Mouse (Mus musculus) CH12.LX (cell line): ENCODE results near the gene Foxred2. TPM values are rescaled to one million over a fixed set of nuclear protein-coding genes. Genes with fewer than 3 reads are reported as not detected.

Experiments
- DNase-seq: peaks from one replicate; pipeline ENCODE4 v3.0.0-alpha.2; 2013; ENCODE audit errors: extremely low read depth
- H3K27ac ChIP-seq: 2 replicates; pipeline ENCODE4 v1.5.1; 2012; ENCODE audit warnings: low read depth, mild to moderate bottlenecking, control low read depth, moderate library complexity; ENCODE audit not compliant: insufficient read depth
- H3K27me3 ChIP-seq: replicated peaks from 2 replicates; pipeline ENCODE3; 2012; ENCODE audit warnings: inconsistent platforms
- H3K36me3 ChIP-seq, 2 experiments: replicated peaks in 1 of 2; 2 replicates each; pipeline versions ENCODE3 to v1.6.1; 2012; ENCODE audit warnings: inconsistent platforms in 1 of 2, low read length in 1 of 2, mild to moderate bottlenecking in 1 of 2, mixed read lengths in 1 of 2, moderate library complexity in 1 of 2; ENCODE audit not compliant: control insufficient read depth in 1 of 2, insufficient read depth in 1 of 2
- H3K4me1 ChIP-seq, 2 experiments: 2 replicates each; pipeline ENCODE4 v1.6.1; 2012; ENCODE audit warnings: inconsistent platforms in 1 of 2, moderate library complexity in 1 of 2; ENCODE audit not compliant: insufficient read depth in 2 of 2, control insufficient read depth in 1 of 2
- H3K4me2 ChIP-seq: 2 replicates; pipeline ENCODE4 v1.6.1; 2012; ENCODE audit warnings: low read depth, mild to moderate bottlenecking, control low read depth; ENCODE audit not compliant: poor library complexity, insufficient read depth, severe bottlenecking
- H3K4me3 ChIP-seq, 3 experiments: fragments of 150-350 bp in 1 of 3; sonication (generic) in 1 of 3; replicated peaks in 1 of 3; 2 replicates each; pipeline versions ENCODE3 to v1.5.1; 2011 to 2012; ENCODE audit warnings: low read depth in 2 of 3, low read length in 2 of 3, mild to moderate bottlenecking in 2 of 3, moderate library complexity in 2 of 3, control low read depth in 1 of 3, improper control_type of control experiment in 1 of 3, inconsistent platforms in 1 of 3, mixed read lengths in 1 of 3; ENCODE audit not compliant: poor library complexity in 1 of 3
- H3K79me2 ChIP-seq: replicated peaks from 2 replicates; pipeline ENCODE4 v1.6.1; 2012; ENCODE audit warnings: mild to moderate bottlenecking, moderate library complexity; ENCODE audit not compliant: control insufficient read depth, poor library complexity, insufficient read depth, severe bottlenecking; ENCODE audit errors: extremely low read depth
- H3K9ac ChIP-seq: 2 replicates; pipeline ENCODE4 v1.6.1; 2012; ENCODE audit warnings: low read depth, mild to moderate bottlenecking, control low read depth, moderate library complexity; ENCODE audit not compliant: insufficient read depth
- H3K9me3 ChIP-seq: replicated peaks from 2 replicates; pipeline ENCODE3; 2012; ENCODE audit warnings: low read length, inconsistent platforms, mixed read lengths
- BHLHE40 ChIP-seq: IDR thresholded peaks from 2 replicates; pipeline ENCODE4 v1.6.1; 2011; ENCODE audit warnings: mild to moderate bottlenecking, low read depth, low read length, improper control_type of control experiment
- CHD1 ChIP-seq: IDR thresholded peaks from 2 replicates; pipeline ENCODE4 v1.6.1; 2012; ENCODE audit warnings: low read depth, low read length, improper control_type of control experiment, inconsistent platforms
- CHD2 ChIP-seq: IDR thresholded peaks from 2 replicates; pipeline ENCODE4 v1.6.1; 2011; ENCODE audit warnings: low read length, improper control_type of control experiment
- CTCF ChIP-seq, 2 experiments: IDR thresholded peaks in 1 of 2; conservative IDR thresholded peaks in 1 of 2; 2 replicates each; pipeline ENCODE4 v1.5.1; 2011 to 2012; ENCODE audit warnings: low read depth in 2 of 2, low read length in 2 of 2, improper control_type of control experiment in 1 of 2, inconsistent platforms in 1 of 2, mild to moderate bottlenecking in 1 of 2, moderate library complexity in 1 of 2
- E2F4 ChIP-seq: IDR thresholded peaks from 2 replicates; pipeline ENCODE4 v1.6.1; 2011; ENCODE audit warnings: low read depth, low read length, improper control_type of control experiment; ENCODE audit not compliant: insufficient replicate concordance
- ELF1 ChIP-seq: IDR thresholded peaks from 2 replicates; pipeline ENCODE4 v1.6.1; 2014; ENCODE audit warnings: low read depth, mild to moderate bottlenecking, inconsistent platforms, low read length, improper control_type of control experiment
- ETS1 ChIP-seq: conservative IDR thresholded peaks from 2 replicates; pipeline ENCODE4 v1.6.1; 2012; ENCODE audit warnings: low read depth, mild to moderate bottlenecking, inconsistent platforms, low read length, improper control_type of control experiment, moderate library complexity
- GABPA ChIP-seq: IDR thresholded peaks from 2 replicates; pipeline ENCODE4 v1.6.1; 2012; ENCODE audit warnings: low read depth, low read length, improper control_type of control experiment, inconsistent platforms; ENCODE audit not compliant: insufficient replicate concordance
- HCFC1 ChIP-seq: IDR thresholded peaks from 2 replicates; pipeline ENCODE4 v1.6.1; 2012; ENCODE audit warnings: low read depth, mild to moderate bottlenecking, inconsistent platforms, low read length, improper control_type of control experiment
- IRF4 ChIP-seq: IDR thresholded peaks from 2 replicates; pipeline ENCODE4 v1.6.1; 2014; ENCODE audit warnings: low read depth, mild to moderate bottlenecking, inconsistent platforms, low read length, improper control_type of control experiment
- JUN ChIP-seq: IDR thresholded peaks from 2 replicates; pipeline ENCODE4 v1.6.1; 2011; ENCODE audit warnings: low read depth, mild to moderate bottlenecking, low read length, improper control_type of control experiment, moderate library complexity; ENCODE audit not compliant: insufficient read depth
- JUND ChIP-seq: conservative IDR thresholded peaks from 2 replicates; pipeline ENCODE4 v1.6.1; 2011; ENCODE audit warnings: low read depth, low read length, improper control_type of control experiment
- KAT2A ChIP-seq: IDR thresholded peaks from 2 replicates; pipeline ENCODE4 v1.6.1; 2012; ENCODE audit warnings: low read length, improper control_type of control experiment, inconsistent platforms; ENCODE audit not compliant: insufficient replicate concordance
- MAFK ChIP-seq: IDR thresholded peaks from 2 replicates; pipeline ENCODE4 v1.6.1; 2011; ENCODE audit warnings: low read length, improper control_type of control experiment; ENCODE audit not compliant: insufficient replicate concordance
- MAX ChIP-seq: IDR thresholded peaks from 2 replicates; pipeline ENCODE4 v1.6.1; 2011; ENCODE audit warnings: low read length, improper control_type of control experiment
- MAZ ChIP-seq: IDR thresholded peaks from 2 replicates; pipeline ENCODE4 v1.6.1; 2012; ENCODE audit warnings: low read depth, mild to moderate bottlenecking, inconsistent platforms, low read length, improper control_type of control experiment, moderate library complexity
- MEF2A ChIP-seq: IDR thresholded peaks from 2 replicates; pipeline ENCODE4 v1.6.1; 2014; ENCODE audit warnings: low read depth, mild to moderate bottlenecking, inconsistent platforms, low read length, improper control_type of control experiment, borderline replicate concordance
- MXI1 ChIP-seq: IDR thresholded peaks from 2 replicates; pipeline ENCODE4 v1.6.1; 2011; ENCODE audit warnings: mild to moderate bottlenecking, low read depth, low read length, improper control_type of control experiment
- MYC ChIP-seq: IDR thresholded peaks from 2 replicates; pipeline ENCODE4 v1.6.1; 2011; ENCODE audit warnings: low read depth, mild to moderate bottlenecking, improper control_type of control experiment, low read length
- NELFE ChIP-seq: IDR thresholded peaks from 2 replicates; pipeline ENCODE4 v1.6.1; 2011; ENCODE audit warnings: low read depth, low read length, improper control_type of control experiment
- NRF1 ChIP-seq: IDR thresholded peaks from 2 replicates; pipeline ENCODE4 v1.6.1; 2014; ENCODE audit warnings: low read depth, mild to moderate bottlenecking, inconsistent platforms, low read length, improper control_type of control experiment, moderate library complexity
- PAX5 ChIP-seq: IDR thresholded peaks from 2 replicates; pipeline ENCODE4 v1.6.1; 2012; ENCODE audit warnings: low read length, inconsistent platforms, mixed read lengths
- POLR2A ChIP-seq: IDR thresholded peaks from 2 replicates; pipeline ENCODE4 v1.6.1; 2011; ENCODE audit warnings: low read depth, mild to moderate bottlenecking, improper control_type of control experiment, low read length
- POLR2AphosphoS2 ChIP-seq: IDR thresholded peaks from 2 replicates; pipeline ENCODE4 v1.6.1; 2011; ENCODE audit warnings: low read depth, low read length, improper control_type of control experiment
- RAD21 ChIP-seq: IDR thresholded peaks from 2 replicates; pipeline ENCODE4 v1.6.1; 2011; ENCODE audit warnings: low read depth, mild to moderate bottlenecking, low read length, improper control_type of control experiment, moderate library complexity
- RCOR1 ChIP-seq: conservative IDR thresholded peaks from 2 replicates; pipeline ENCODE4 v1.6.1; 2012; ENCODE audit warnings: low read depth, mild to moderate bottlenecking, inconsistent platforms, low read length, improper control_type of control experiment
- SIN3A ChIP-seq: IDR thresholded peaks from 2 replicates; pipeline ENCODE4 v1.6.1; 2012; ENCODE audit warnings: low read length, improper control_type of control experiment, inconsistent platforms
- SMC3 ChIP-seq: IDR thresholded peaks from 2 replicates; pipeline ENCODE4 v1.6.1; 2011; ENCODE audit warnings: low read depth, low read length, improper control_type of control experiment
- TBP ChIP-seq: conservative IDR thresholded peaks from 2 replicates; pipeline ENCODE4 v1.6.1; 2011; ENCODE audit warnings: low read depth, low read length, improper control_type of control experiment
- TCF12 ChIP-seq: IDR thresholded peaks from 2 replicates; pipeline ENCODE4 v1.6.1; 2014; ENCODE audit warnings: low read depth, mild to moderate bottlenecking, inconsistent platforms, low read length, improper control_type of control experiment
- UBTF ChIP-seq: IDR thresholded peaks from 2 replicates; pipeline ENCODE4 v1.6.1; 2012; ENCODE audit warnings: low read depth, mild to moderate bottlenecking, inconsistent platforms, low read length, improper control_type of control experiment, moderate library complexity
- USF1 ChIP-seq: IDR thresholded peaks from 2 replicates; pipeline ENCODE4 v1.6.1; 2014; ENCODE audit warnings: low read depth, mild to moderate bottlenecking, inconsistent platforms, low read length, improper control_type of control experiment
- ZC3H11A ChIP-seq: IDR thresholded peaks from 2 replicates; pipeline ENCODE4 v1.6.1; 2012; ENCODE audit warnings: low read depth, mild to moderate bottlenecking, inconsistent platforms, low read length, improper control_type of control experiment
- ZKSCAN1 ChIP-seq: IDR thresholded peaks from 2 replicates; pipeline ENCODE4 v1.6.1; 2012; ENCODE audit warnings: low read depth, inconsistent platforms, low read length, improper control_type of control experiment, borderline replicate concordance
- ZMIZ1 ChIP-seq: IDR thresholded peaks from 2 replicates; pipeline ENCODE4 v1.6.1; 2012; ENCODE audit warnings: low read depth, mild to moderate bottlenecking, inconsistent platforms, low read length, improper control_type of control experiment
- ZNF384 ChIP-seq: IDR thresholded peaks from 2 replicates; pipeline ENCODE4 v1.6.1; 2012; ENCODE audit warnings: low read depth, low read length, improper control_type of control experiment, inconsistent platforms
- dilution Hi-C: fragments of 300-500 bp; cut with MboI; formaldehyde crosslinking; loops from 2 replicates; pipeline ENCODE4 v1.14.3; 2020; ENCODE audit warnings: low sequenced_read_pairs; ENCODE audit not compliant: extremely low pct_unique_long_range_greater_than_20kb, extremely low pct_ligation_motif_present
- in situ Hi-C: fragments of 300-500 bp; cut with MboI; formaldehyde crosslinking; loops from 3 replicates; pipeline ENCODE4 v1.14.3; 2019; ENCODE audit warnings: low sequenced_read_pairs, low pct_ligation_motif_present, low pct_unique_long_range_greater_than_20kb, mixed read lengths
- polyA plus RNA-seq: library from polyadenylated mRNA; unstranded; fragments of >175 nt; gene quantifications from 2 replicates; pipeline ENCODE4 v1.2.1, GENCODE M21; 2012; ENCODE audit warnings: low read depth; ENCODE audit not compliant: insufficient read length
- total RNA-seq, 2 experiments: library from RNA; depleted of rRNA; stranded (reverse); fragments of 300-350 nt in 1 of 2; fragments of >200 nt in 1 of 2; gene quantifications; 2 replicates each; pipeline ENCODE4 v1.2.3; 2012 to 2014

Foxred2 gene
- total and polyA plus RNA-seq, 3 experiments, result 0.17 to 0.43 (median 0.39) TPM

GRCm38 (mm10) chr15:77970470-77971292, 14.2 kb upstream of the Foxred2 start, which contains the start of gene Eif3d:
TSS of gene Eif3d (minus strand) at chr15:77970813.
- Histone ChIP-seq H3K36me3 (peaks cover 30 to 35% of the 10 kb centered on the region in 2 experiments), H3K9me3 (no peaks in the 10 kb centered on the region), H3K4me1 (peaks cover 6 to 30% of the 10 kb centered on the region in 2 experiments), H3K4me2 (peak within 1 kb of the TSS; percentile 92), H3K27ac (peak within 1 kb of the TSS; percentile 96), H3K27me3 (no peaks in the 10 kb centered on the region), H3K79me2 (peaks cover 30% of the 10 kb centered on the region), H3K4me3 (peak within 1 kb of the TSS; percentile 98 to 99 (median 99)), H3K9ac (peak within 1 kb of the TSS; percentile 100)
- dilution Hi-C loops (no loop called here), in situ Hi-C loops (loop anchor here (5.0 to 25.0 kb wide), 4 partner anchors 38 to 567 kb away; partner anchors contain the start of genes C1qtnf6, Csf2rb, Ncf4 and Sstr3)
- peak; percentile 98 for DNase-seq
- TF ChIP-seq RAD21 (no peak), JUND (peak; percentile 54; the same call in 1 of the 2 replicates), CTCF (conservative IDR thresholded peaks at IDR 0.05 in 1 of 2, IDR thresholded peaks at IDR 0.05 in 1 of 2; ENCODE audit: low read depth in 2 of 2, low read length in 2 of 2) (no peak), ELF1 (peak; percentile 97), HCFC1 (peak; percentile 95), RCOR1 (peak; percentile 72; the same call in 1 of the 2 replicates), CHD2 (peak; percentile 58; the same call in 1 of the 2 replicates), MAX (peak; percentile 85), UBTF (no peak), GABPA (peak; percentile 27; the same call in 1 of the 2 replicates), E2F4 (no peak), KAT2A (peak; percentile 91), BHLHE40 (peak; percentile 86), SIN3A (peak; percentile 93), PAX5 (no peak), ZKSCAN1 (no peak), ZC3H11A (no peak), SMC3 (no peak), MEF2A (peak; percentile 67), POLR2A (peak; percentile 95), ZNF384 (peak; percentile 100), ZMIZ1 (peak; percentile 68), NELFE (peak; percentile 84), JUN (peak; percentile 80), MYC (peak; percentile 94), POLR2AphosphoS2 (peak; percentile 80), USF1 (no peak), NRF1 (peak; percentile 87), MXI1 (peak; percentile 84), MAFK (peak; percentile 98), MAZ (peak; percentile 96), IRF4 (peak; percentile 81), CHD1 (no peak), TCF12 (peak; percentile 70), TBP (peak; percentile 82), ETS1 (peak; percentile 87)
